Mouse (Mus musculus) cerebellum, adult (tissue): ENCODE measurements at regions not wholly inside any gene's neighbourhood (a gene's known extent, or its start where the extent isn't known, plus 50 kb on each side); places are given as distances from the start of the nearest gene placed in this dataset.

Source experiments
- ATAC-seq: cut with Nextera tagmentation; 2 replicates; pipeline ENCODE4 v1.9.2; 2017; ENCODE audit warnings: mild to moderate bottlenecking, moderate library complexity, mixed read lengths; ENCODE audit not compliant: insufficient number of reproducible peaks, low FRiP score, low TSS enrichment

- ATAC-seq = no peak
Measured at GRCm38 (mm10) chr15:61428818-61429415, 506.1 kb upstream of the A1bg start.

GRCm38 (mm10) chr15:61422989-61423388 is 500.2 kb upstream of the A1bg start:
- ATAC-seq = no peak

- ATAC-seq = no peak
Measured at GRCm38 (mm10) chr15:61417506-61417905, 494.7 kb upstream of the A1bg start.

GRCm38 (mm10) chr15:61416841-61417240 is 494.0 kb upstream of the A1bg start:
- no peak for ATAC-seq

GRCm38 (mm10) chr15:61415626-61416025 is 492.8 kb upstream of the A1bg start:
- ATAC-seq = no peak

GRCm38 (mm10) chr15:61411821-61412220 is 489.0 kb upstream of the A1bg start:
- ATAC-seq = no peak

GRCm38 (mm10) chr15:61410789-61411188 is 488.0 kb upstream of the A1bg start:
- ATAC-seq = no peak

GRCm38 (mm10) chr15:61408621-61409020 is 485.8 kb upstream of the A1bg start:
- ATAC-seq = no peak

GRCm38 (mm10) chr15:61400720-61401119 is 477.9 kb upstream of the A1bg start:
- ATAC-seq = no peak

GRCm38 (mm10) chr15:61399971-61400370 is 477.2 kb upstream of the A1bg start:
- no peak for ATAC-seq

- ATAC-seq = no peak
Measured at GRCm38 (mm10) chr15:61398829-61399228, 476.0 kb upstream of the A1bg start.

- ATAC-seq = no peak
Measured at GRCm38 (mm10) chr15:61397061-61397460, 474.2 kb upstream of the A1bg start.

- no peak for ATAC-seq
Measured at GRCm38 (mm10) chr15:61395296-61395826, 472.5 kb upstream of the A1bg start.

- ATAC-seq = no peak
Measured at GRCm38 (mm10) chr15:61380666-61381065, 457.9 kb upstream of the A1bg start.

GRCm38 (mm10) chr15:61366276-61366675 is 443.5 kb upstream of the A1bg start:
- ATAC-seq = no peak

GRCm38 (mm10) chr15:61365511-61365910 is 442.7 kb upstream of the A1bg start:
- no peak for ATAC-seq

- ATAC-seq = no peak
Measured at GRCm38 (mm10) chr15:61364461-61364860, 441.6 kb upstream of the A1bg start.

- ATAC-seq = no peak
Measured at GRCm38 (mm10) chr15:61361254-61361653, 438.4 kb upstream of the A1bg start.

- ATAC-seq = no peak
Measured at GRCm38 (mm10) chr15:61355344-61355743, 432.5 kb upstream of the A1bg start.

GRCm38 (mm10) chr15:61351729-61352342 is 429.0 kb upstream of the A1bg start:
- ATAC-seq = no peak

- ATAC-seq = no peak
Measured at GRCm38 (mm10) chr15:61345101-61345500, 422.3 kb upstream of the A1bg start.

GRCm38 (mm10) chr15:61342618-61343017 is 419.8 kb upstream of the A1bg start:
- ATAC-seq = no peak
